Mouse (Mus musculus) limb, embryonic 14.5 days (tissue): Measurements from ENCODE around the gene R3hdm2. TPM values are rescaled to one million over a fixed set of nuclear protein-coding genes. Genes with fewer than 3 reads are reported as not detected.

Source experiments
- ATAC-seq: fragments of 200-750 bp; cut with Nextera tagmentation; 2 replicates; pipeline ENCODE4 v1.8.0; 2017; ENCODE audit warnings: low read depth, moderate number of reproducible peaks, moderate TSS enrichment; ENCODE audit not compliant: low FRiP score
- DNase-seq: peaks from one replicate; pipeline ENCODE4 v3.0.0-alpha.2; 2015; ENCODE audit warnings: low spot score
- H3K27ac ChIP-seq: fragments of 300-500 bp; sonication (generic); replicated peaks from 2 replicates; pipeline ENCODE4 v1.5.1; 2014; ENCODE audit warnings: low read depth, mild to moderate bottlenecking, low read length, moderate library complexity, mixed read lengths
- H3K27me3 ChIP-seq: fragments of 300-500 bp; sonication (generic); 2 replicates; pipeline ENCODE4 v1.6.1; 2014; ENCODE audit warnings: low read length, mixed read lengths; ENCODE audit not compliant: control insufficient read depth, insufficient read depth
- H3K36me3 ChIP-seq: fragments of 300-500 bp; sonication (generic); 2 replicates; pipeline ENCODE4 v1.6.1; 2014; ENCODE audit warnings: mild to moderate bottlenecking, low read length, moderate library complexity, mixed read lengths; ENCODE audit not compliant: control insufficient read depth, insufficient read depth
- H3K4me1 ChIP-seq: fragments of 300-500 bp; sonication (generic); 2 replicates; pipeline ENCODE4 v1.6.1; 2014; ENCODE audit warnings: antibody characterized with exemption, low read length, mixed read lengths; ENCODE audit not compliant: control insufficient read depth, insufficient read depth
- H3K4me2 ChIP-seq: fragments of 300-500 bp; sonication (generic); replicated peaks from 2 replicates; pipeline ENCODE4 v1.6.1; 2014; ENCODE audit warnings: low read depth, mild to moderate bottlenecking, low read length, moderate library complexity; ENCODE audit not compliant: severe bottlenecking
- H3K4me3 ChIP-seq: fragments of 300-500 bp; sonication (generic); replicated peaks from 2 replicates; pipeline ENCODE4 v1.5.1; 2014; ENCODE audit warnings: low read length
- H3K9ac ChIP-seq: fragments of 300-500 bp; sonication (generic); 2 replicates; pipeline ENCODE4 v1.6.1; 2014; ENCODE audit warnings: mild to moderate bottlenecking, low read depth, low read length, moderate library complexity; ENCODE audit not compliant: severe bottlenecking
- H3K9me3 ChIP-seq: fragments of 300-500 bp; sonication (generic); 2 replicates; pipeline ENCODE4 v1.6.1; 2016; ENCODE audit warnings: low read length; ENCODE audit not compliant: control insufficient read depth
- POLR2A ChIP-seq: fragments of 200-500 bp; IDR thresholded peaks from 2 replicates; pipeline ENCODE4 v1.8.0; 2012; ENCODE audit warnings: inconsistent platforms, mild to moderate bottlenecking, moderate library complexity, borderline replicate concordance; ENCODE audit not compliant: insufficient read depth, insufficient read length; ENCODE audit errors: extremely low read depth
- WGBS: fragments of 180-500 bp; shearing (Covaris S2); extraction: QIAGEN DNeasy Blood & Tissue Kit; methylation state at CpG from one replicate; pipeline ENCODE4 v1.1.7; 2014; 5-methylcytosine and 5-hydroxymethylcytosine counted together
- polyA plus RNA-seq, 2 experiments: library from polyadenylated mRNA; depleted of rRNA in 1 of 2; stranded (reverse) in 1 of 2; unstranded in 1 of 2; fragments of >200 nt; fragmentation: Nextera tagmentation in 1 of 2; extraction: Ambion mirVana in 1 of 2; gene quantifications; 2 replicates each; pipeline versions ENCODE4 v1.2.1 to v1.2.3; 2012 to 2014

The R3hdm2 gene
- polyA plus RNA-seq, 2 experiments, result 38.3 to 58.0 TPM

- DNase-seq, result no peak
- peaks cover 47% of the 10 kb centered on the region for H3K4me1 ChIP-seq
- H3K9ac ChIP-seq, result peak overlapping the region; percentile 17; the same call in 1 of the 2 replicates
- H3K27ac ChIP-seq, result no peak overlapping the region
- peak overlapping the region; percentile 46 for H3K4me3 ChIP-seq
- TF ChIP-seq POLR2A, result no peak
- ATAC-seq, result no peak
- WGBS, result under 1% methylated on average over 42 of the region's 46 CpGs
- H3K4me2 ChIP-seq, result peak overlapping the region; percentile 94
- no peaks in the 10 kb centered on the region for H3K9me3 ChIP-seq
- no peaks in the 10 kb centered on the region for H3K36me3 ChIP-seq
- peaks cover 67% of the 10 kb centered on the region for H3K27me3 ChIP-seq
These were observed 131.6 kb downstream of the R3hdm2 start for GRCm38 (mm10) chr10:127511634-127512306.

- Histone ChIP-seq H3K4me2 (peak overlapping the region; percentile 94), H3K27ac (no peak overlapping the region), H3K9ac (0 out of 2 replicates have a peak overlapping the region, but pooled peaks have one; percentile 17), H3K4me3 (peak overlapping the region; percentile 46), H3K4me1 (peaks cover 52% of the 10 kb centered on the region), H3K9me3 (no peaks in the 10 kb centered on the region), H3K27me3 (peaks cover 67% of the 10 kb centered on the region), H3K36me3 (0 out of 2 replicates have a peak, but pooled peaks cover 3% of the 10 kb centered on the region)
- no peak for TF ChIP-seq POLR2A
- ATAC-seq (no peak), DNase-seq (no peak)
- 3% methylated on average over 7 of the region's 7 CpGs for WGBS
These were observed 132.2 kb downstream of the R3hdm2 start for GRCm38 (mm10) chr10:127512307-127512666.

- H3K27ac ChIP-seq, result no peak overlapping the region
- H3K4me3 ChIP-seq, result peak overlapping the region; percentile 46
- peak overlapping the region; percentile 31; the same call in 1 of the 2 replicates for H3K9ac ChIP-seq
- H3K4me2 ChIP-seq, result peak overlapping the region; percentile 94
- TF ChIP-seq POLR2A, result no peak
- H3K27me3 ChIP-seq, result peaks cover 67% of the 10 kb centered on the region
- ATAC-seq (peak; percentile 57), DNase-seq (peak; percentile 87)
- WGBS, result under 1% methylated on average over 27 of the region's 27 CpGs
- H3K4me1 ChIP-seq, result peaks cover 52% of the 10 kb centered on the region
- H3K36me3 ChIP-seq, result 0 out of 2 replicates have a peak, but pooled peaks cover 8% of the 10 kb centered on the region
- no peaks in the 10 kb centered on the region for H3K9me3 ChIP-seq
These were observed 132.7 kb downstream of the R3hdm2 start for GRCm38 (mm10) chr10:127512813-127513212.

- no peak for DNase-seq
These were observed 133.5 kb downstream of the R3hdm2 start for GRCm38 (mm10) chr10:127513501-127514091.

GRCm38 (mm10) chr10:127514111-127514698, 134.1 kb downstream of the R3hdm2 start:
- Histone ChIP-seq H3K27me3 (peaks cover 65% of the 10 kb centered on the region), H3K27ac (no peak overlapping the region), H3K9ac (no peak overlapping the region), H3K36me3 (peaks cover 18% of the 10 kb centered on the region), H3K4me3 (peak overlapping the region; percentile 46; the same call in 1 of the 2 replicates), H3K4me2 (peak overlapping the region; percentile 7; the same call in 1 of the 2 replicates), H3K4me1 (peaks cover 46% of the 10 kb centered on the region), H3K9me3 (no peaks in the 10 kb centered on the region)
- no peak for TF ChIP-seq POLR2A
- DNase-seq, result no peak
- ATAC-seq, result no peak
- 13% methylated on average over 13 of the region's 13 CpGs for WGBS

More at GRCm38 (mm10) chr10:127513501-127514091, 133.5 kb downstream of the R3hdm2 start:
- ATAC-seq, result 0 out of 2 replicates have a peak, but pooled peaks have one; percentile 9
- Histone ChIP-seq H3K4me2 (peak overlapping the region; percentile 94), H3K4me1 (peaks cover 52% of the 10 kb centered on the region), H3K27ac (no peak overlapping the region), H3K27me3 (peaks cover 67% of the 10 kb centered on the region), H3K9me3 (no peaks in the 10 kb centered on the region), H3K4me3 (peak overlapping the region; percentile 46), H3K36me3 (peaks cover 16% of the 10 kb centered on the region; the same call in 1 of the 2 replicates), H3K9ac (peak overlapping the region; percentile 31; the same call in 1 of the 2 replicates)
- no peak for TF ChIP-seq POLR2A
- 1% methylated on average over 16 of the region's 16 CpGs for WGBS
